Mouse (Mus musculus) CD8-positive naive resting alpha-beta T cell, adult 2 months (primary cell): Measurements from ENCODE around the gene Prpf31.
"Not testable (repeated sequence)": the region's sequence is repeated elsewhere in the genome, so short reads cannot be mapped to it uniquely, and the experiment has no call there.

Experiments
- DNase-seq, 2 experiments: peaks; one replicate each; pipeline ENCODE4 v3.0.0; 2022; ENCODE audit warnings: low read depth in 2 of 2, low spot score in 2 of 2

Gene Prpf31

DNA sequence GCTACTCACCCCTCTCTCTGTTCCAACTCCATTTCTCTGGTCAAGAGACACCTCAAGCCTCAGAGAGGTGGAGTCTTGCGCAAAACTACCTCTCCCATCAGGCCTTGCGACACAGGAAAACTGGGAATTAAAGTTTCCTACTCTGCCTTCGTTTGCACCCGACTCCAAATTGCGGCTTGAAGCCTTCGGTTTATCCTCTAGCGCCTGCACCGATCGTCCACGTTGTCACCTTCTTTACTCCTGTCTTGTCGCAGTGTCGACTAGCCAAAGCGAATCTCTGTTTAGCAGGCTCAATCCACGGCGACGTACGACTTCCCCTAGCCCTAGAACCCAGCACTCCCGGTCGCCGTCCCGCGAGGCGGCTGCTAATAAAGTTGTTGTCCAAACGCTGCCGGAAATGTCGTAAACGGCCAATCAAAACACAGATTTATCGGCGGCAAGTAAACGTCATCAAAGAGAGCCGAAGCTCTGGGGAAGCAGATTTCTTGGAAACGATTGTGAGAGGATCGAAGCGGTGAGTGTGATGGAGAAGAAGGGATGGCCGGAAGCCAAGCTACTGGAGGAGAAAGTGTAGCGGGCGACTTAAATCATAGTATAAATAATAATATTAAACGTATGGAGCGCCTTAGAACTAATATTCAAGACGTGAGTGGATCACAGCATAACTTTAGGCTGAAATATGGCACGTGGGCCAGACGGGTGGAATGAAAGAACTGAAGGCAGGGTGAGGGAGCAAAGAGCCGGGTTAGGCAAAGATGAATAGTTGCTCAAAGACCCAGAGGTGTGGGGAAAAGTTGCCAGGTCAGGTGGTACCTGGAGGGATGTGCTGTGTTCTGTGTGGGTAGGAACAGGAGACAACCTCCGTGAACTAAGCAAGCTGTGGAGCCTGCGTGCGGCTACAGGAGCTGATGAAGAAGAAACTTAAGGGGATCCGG is at the start of gene Prpf31, which contains the start of gene Tfpt:
TSS of gene Prpf31 (plus strand) at position 443 of the 935 bp plus-strand sequence.
TSS of gene Tfpt (minus strand) at position 387 of the 935 bp plus-strand sequence.
- DNase-seq: peak; percentile 87 to 91

DNA sequence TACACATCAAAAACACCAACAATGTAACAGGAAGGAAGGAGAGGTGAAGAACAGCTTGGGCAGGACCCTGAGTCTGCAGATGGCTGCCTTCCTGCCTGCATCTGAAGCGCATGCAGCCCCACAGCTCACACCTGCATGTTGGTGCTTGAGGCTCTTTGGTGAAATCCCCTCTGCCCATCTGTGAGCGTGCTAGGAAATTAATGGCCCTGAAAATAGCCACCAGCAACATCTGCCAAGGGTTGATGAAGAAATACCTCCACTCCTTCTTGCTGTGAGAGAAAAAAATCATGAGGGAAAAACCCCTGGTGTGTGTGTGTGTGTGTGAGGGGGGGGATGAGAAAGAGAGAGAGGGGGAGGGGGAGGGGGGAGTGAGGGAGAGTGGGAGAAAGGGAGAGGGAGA is 49.8 kb upstream of the Prpf31 start:
- DNase-seq: no peak

DNA sequence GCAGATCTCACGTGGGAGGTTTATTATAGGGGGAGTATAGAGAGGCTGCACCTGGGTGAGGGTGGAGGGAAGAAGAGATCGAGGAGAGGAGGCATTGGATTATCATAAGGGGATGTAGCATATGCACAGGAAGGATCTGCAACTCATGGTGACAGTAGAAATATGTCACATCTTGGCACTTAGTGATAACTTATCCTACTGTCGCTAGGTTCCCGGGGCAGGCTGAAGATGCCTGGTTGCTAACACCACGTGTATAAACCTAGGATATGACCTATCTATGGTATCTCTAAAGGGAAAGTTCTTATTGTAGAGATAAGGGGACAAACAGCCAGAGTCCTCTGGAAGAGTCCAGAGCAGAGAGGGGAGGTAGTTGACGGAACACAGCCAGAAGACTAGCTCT is 44.0 kb upstream of the Prpf31 start:
- DNase-seq: no peak

DNA sequence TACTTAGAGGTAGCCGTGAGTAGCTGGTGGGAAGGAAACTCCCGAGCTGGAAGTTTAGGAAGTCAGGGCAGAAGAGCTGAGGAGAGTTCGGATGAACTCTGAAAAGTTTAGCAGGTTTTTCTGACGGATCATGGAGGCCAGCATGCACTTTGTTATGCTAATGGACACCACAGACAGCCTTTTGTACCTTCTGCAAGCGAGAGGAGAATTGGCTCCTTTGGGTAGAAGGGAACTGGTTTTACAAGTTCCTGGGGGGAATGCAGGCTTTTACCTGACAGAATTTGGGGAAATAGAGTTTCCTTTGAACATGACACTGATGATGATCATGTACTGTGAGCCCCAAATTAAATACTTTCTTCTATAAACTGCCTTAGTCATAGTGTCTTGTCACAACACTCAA is 43.5 kb upstream of the Prpf31 start:
- no peak for DNase-seq

DNA sequence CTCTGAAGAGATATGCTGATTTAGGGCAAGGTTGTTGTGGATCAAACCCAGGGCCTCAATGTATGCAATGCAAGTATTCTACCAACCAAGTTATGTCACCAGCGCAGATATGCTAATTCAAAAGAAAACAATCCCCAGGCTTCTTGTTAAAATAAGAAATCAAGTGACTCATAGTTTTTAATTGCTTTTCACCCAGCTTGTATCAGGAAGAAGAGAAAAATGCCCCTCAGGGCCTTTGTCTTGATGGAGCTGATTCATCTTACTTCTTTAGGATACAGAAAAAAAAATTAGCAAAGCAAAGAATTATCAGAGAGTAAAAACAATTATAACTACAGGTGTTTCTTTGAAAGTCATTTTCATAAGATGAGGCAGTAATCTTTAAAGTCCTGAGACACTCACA is 42.5 kb upstream of the Prpf31 start:
- DNase-seq: no peak

DNA sequence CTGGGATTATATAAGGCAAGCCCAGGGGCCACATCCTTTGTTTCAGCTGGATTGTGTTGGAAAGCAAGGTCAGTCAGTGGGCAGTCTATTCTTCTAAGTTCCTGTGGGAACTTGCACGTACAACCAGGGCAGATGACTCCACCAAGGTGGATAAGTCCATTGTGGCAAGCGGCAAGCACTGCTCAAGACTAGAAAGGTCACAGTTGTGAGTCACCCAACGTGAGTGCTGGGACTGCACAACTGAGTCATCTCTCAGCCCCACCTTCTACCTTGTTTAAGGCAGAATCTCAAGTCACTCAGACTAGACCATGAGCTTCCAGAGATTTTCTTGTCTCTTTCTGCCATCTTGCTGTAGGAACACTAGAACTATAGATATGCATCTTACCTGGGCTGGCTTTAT is 39.2 kb upstream of the Prpf31 start:
- no peak for DNase-seq

DNA sequence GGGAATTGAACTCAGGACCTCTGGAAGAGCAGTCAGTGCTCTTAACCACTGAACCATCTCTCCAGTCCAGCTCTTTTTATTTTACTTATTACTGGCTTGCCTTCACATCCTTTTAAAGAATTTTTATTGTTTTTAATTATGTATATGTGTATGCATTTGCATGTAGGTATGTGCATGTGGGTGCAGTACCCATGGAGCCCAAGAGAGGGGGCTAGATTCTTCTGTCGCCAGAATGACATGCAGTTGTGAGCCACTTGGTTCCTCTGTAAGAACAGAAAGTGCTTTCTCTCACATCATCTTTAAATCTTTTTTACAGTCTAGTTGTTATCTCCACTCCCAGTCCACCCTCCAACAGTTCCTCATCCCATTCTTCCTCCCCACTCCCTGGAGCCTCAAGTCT is 38.3 kb upstream of the Prpf31 start:
- no peak for DNase-seq

DNA sequence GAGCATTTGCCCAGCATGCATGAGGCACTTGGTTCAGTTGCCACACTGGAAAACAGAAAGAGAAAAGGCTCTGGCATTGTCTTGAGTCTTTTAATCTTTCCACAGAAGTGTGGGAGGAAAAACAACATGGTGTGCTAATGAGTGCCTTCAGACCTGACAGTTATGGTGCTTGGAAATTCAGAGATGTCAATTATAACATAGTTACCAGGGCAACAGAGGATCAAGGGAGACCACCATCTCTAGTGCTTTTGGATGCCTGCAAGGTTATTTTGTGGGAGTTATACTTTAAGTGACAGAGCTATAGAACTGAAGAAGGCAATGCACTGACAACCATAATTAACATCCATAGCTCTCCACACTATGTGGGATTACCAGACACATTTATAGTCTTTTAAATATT is 35.9 kb upstream of the Prpf31 start:
- DNase-seq: no peak

DNA sequence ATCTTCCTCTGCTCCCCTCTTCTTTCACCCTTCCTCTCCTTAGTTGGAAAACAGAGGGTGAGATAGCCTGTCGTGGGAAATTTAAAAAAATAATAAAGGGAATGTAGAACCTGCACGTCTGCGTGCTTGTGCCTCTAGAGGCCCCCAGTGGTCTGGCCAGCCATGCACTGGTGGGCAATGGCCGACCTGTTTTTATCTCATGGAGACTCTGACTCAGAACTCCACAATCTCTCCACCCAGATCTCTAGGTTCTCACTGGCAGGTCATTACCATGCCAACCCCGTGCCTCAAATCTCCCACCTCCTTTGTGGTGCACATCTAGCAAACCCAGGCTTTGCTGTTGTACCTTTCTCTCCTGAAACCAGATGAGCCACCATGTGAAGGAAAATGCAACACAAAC is 35.1 kb upstream of the Prpf31 start:
- DNase-seq: no peak

DNA sequence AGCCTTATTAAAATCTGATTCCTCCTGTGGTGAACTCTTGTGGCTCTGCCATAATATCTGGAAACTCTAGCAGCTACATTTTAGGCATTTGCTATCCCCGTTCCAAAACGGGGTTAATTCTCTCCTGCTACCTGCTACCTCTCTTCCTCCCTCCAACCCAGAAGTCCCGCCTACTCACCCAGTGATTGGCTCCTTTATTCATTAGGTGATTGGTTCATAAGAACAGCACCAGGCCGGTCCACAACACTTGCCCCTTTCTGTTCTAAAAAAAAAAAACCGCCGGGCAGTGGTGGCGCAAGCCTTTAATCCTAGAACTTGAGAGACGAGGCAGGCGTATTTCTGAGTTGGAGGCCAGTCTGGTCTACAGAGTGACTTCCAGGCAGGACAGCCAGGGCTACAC is 34.6 kb upstream of the Prpf31 start:
- no peak for DNase-seq

DNA sequence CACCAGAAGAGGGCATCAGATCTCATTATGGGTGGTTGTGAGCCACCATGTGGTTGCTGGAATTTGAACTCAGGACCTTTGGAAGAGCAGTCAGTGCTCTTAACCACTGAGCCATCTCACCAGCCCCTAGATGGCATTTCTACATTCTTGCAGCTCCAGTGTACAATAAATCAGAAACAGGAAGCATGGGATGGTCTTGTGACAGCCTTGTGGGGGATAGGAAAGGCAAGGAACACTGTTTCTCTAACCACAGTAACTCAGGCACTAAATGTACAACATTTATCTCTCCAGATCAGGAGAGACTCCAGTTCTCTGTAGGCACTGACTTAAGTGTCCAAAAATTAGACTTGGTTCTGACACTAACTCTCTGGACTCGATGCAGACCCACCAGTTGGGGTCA is 32.0 kb upstream of the Prpf31 start:
- not testable (repeated sequence) for DNase-seq

DNA sequence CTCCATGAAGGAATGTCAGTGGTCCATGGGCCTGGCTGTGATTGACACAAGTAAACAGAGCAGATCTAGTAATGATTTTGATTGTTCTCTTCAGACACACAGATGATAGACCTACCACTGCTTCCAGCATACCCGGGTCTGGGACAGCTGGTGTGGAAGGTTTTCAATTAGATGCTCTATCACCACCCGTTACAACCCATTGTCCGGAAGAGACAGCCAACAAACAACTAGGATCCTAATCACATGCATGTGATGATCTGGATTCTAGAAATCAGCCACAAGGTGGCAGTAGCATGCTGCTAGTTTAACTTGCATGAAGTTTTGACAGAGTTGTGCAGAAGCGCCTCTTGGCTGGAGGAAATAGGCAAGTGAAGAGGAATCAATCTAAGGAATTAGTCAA is 28.7 kb upstream of the Prpf31 start:
- DNase-seq: peak; percentile 38 to 62

DNA sequence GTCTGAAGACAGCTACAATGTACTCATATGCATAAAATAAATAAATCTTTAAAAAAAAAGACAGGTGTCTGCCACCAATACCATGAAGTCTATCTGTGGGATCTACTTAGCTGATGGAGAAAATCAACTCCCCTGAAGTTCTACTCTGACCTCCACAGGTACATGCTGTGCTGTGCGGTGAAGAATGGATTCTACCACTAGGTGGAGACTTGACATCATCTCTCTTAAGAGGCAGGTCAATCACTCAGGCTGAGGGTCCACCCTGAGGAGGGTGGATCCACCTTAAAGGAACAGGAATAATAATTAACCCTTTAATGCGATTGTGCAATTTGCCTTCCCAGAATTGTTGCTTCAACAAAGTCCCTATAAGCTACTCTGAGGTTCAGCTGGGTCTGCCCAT is 23.0 kb upstream of the Prpf31 start:
- DNase-seq: no peak

DNA sequence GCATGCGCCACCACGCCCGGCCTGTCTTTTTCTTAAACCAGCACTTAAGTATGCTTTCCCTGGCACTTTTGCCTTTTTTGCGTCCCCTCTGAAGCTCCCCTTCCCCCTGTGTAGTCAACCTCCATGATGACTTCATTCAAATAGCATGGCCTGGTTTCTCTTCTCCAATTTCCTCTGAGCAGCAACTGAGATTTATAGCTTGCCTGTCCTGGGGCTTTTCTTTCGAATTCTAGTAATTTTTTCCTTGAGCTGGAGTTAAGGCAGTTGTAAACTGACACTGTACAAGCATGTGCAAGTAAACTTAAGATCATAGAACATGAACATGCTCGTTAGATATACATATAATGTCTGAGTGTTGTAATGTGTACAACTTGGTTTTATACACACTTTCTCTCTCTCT is 22.4 kb upstream of the Prpf31 start:
- no peak for DNase-seq

DNA sequence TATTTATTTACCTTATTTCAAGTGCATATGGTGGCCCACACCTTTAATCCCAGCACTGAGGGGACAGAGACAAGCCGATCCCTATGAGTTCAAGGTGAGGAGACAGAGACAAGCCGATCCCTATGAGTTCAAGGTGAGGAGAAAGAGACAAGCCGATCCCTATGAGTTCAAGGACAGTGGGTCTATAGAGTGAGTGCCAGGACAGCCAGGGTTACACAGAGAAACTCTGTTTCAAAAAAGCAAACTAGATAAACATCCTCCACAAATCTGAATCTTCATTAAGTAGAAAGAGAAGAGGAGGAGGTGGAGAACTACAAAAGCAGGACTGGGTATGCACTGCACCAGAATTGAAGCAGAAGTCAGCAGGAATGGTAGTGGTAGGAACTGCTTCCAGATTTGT is 21.1 kb upstream of the Prpf31 start:
- no peak for DNase-seq

DNA sequence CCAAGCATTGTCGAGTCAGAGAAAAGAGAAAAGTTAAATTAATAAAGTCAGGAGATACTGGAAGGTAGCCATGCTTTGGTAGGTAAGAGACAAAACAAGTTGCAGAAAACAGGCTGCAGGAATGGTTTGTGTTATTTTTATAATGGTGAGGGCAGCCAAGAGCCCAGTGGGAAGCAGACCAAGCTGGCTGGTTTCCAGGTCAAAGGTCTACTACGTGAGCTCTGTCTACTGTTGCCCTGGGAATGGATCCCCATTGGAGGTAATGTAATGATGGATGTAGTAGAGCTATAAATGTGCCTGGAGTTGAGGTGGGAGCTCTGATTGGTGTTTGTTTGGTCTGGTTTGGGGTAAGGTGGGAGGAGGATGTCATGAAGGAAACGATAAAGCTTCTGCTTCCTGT is 20.7 kb upstream of the Prpf31 start:
- no peak for DNase-seq

DNA sequence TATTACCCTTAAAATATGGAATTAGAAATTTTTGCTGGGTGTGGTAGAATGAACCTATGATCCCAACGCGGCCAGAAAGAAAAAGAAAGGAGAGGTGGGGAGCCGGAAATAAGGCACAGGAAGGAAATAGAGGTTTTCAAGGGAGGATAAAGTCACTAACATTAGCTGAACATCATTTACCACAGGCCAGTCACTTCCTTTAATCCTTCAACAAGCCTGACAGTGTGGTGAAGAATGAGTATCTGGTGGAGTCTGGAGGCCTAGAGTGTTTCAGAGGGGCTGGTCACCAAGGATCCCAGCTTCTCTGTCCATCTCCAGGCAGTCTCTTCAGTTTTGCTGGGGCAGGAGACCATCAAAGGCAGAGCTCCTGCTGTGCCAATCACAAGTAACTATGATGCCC is 19.3 kb upstream of the Prpf31 start:
- no peak for DNase-seq

DNA sequence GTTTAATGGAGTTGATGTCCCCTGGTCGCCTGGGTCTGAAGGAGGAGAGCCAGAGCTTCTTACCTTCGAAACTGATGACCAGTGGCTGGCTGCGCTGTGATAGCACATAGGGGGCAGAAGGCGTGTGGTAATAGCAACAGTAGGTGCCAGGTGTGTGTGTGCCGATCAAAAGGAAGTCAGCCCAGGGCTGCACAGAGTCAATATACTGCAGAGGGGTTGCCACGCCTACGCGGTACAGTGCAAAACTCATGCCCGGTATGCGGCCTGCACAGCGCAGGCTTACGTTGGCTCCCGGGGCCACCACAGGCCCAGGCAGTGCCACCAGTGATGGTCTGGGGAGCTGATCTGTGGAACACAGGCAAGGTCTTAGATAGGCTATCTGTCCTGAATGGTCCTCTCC is 18.8 kb upstream of the Prpf31 start:
- no peak for DNase-seq

DNA sequence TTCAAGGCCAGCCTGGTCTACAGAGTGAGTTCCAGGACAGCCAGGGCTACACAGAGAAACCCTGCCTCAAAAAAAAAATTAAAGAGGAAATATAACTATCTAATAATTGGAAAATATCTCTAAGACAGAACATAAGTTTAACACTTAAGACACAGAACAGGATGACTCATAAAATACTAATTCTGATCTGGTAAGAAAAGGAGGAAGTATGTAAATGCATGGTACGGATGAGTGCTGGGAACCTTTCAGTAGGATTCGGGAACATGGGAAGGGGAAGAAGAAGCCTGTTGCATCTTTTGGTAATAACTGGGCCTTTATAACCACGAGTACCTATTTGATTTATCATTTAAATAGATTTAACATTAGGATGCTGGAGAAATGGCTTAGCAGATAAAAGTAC is 15.8 kb upstream of the Prpf31 start:
- DNase-seq: no peak

DNA sequence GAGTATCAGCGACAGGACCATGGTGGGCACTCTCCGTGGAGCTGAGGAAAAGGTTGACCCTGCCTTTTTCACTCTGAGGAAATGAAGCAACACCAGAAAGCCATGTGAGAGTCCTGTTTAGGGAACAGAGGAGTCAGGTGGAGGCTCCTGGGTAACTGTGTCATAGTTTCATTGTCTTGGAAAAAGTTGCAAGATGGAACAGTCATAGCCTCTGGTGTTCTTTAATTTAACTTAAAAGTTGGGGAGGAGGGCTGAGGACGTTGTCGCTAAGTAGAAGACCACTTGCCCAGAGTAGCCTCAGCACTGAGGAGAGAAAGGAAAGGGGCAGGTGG is 13.8 kb upstream of the Prpf31 start, which contains the start of gene Oscar:
TSS of gene Oscar (minus strand) at position 101 of the 332 bp plus-strand sequence.
- no peak for DNase-seq

DNA sequence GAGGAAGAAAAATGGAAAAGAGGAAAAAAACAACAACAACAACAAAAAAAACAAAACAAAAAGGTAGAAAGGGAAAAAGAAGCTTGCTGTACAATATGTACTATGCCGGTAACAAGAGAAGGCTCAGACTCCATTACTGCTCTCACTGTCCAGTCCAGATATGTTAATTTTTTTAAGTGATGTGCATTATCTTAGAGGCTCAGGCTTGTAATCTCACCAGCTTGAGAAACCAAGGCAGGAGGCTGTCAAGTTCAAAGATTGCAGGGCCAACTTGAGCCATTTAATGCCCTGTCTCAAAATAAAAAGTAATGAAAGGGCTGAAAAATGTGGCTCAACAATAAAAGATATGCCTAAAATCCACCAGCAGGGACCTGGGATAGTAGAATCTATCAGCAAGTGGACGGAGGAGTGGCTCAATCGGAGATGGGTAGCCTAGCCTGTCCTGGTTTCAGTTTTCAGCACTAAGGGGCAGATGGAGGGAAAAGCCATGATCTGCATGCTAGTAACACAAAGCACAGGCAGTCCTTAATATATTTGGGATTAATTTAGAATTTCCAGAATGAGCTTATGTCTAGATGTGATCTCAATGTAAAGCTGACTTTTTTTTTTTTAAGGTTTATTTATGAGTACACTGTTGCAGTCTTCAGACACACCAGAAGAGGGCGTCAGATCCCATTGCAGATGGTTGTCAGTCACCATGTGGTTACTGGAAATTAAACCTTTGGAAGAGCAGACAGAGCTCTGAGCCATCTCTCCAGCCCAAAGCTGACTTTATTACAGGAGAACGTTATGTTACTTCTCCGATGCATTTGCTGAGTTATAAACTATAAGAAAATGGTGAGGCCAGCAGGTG is 13.2 kb upstream of the Prpf31 start:
- DNase-seq: no peak
